Mouse (Mus musculus) lung, adult 2 months (tissue): ENCODE data around the gene Cflar.

Experiments
- CTCF ChIP-seq: fragments of 200-500 bp; IDR thresholded peaks from 2 replicates; pipeline ENCODE4 v1.5.1; 2011; ENCODE audit warnings: mild to moderate bottlenecking, low read length, control low read depth; ENCODE audit not compliant: insufficient read depth
- POLR2A ChIP-seq: fragments of 200-500 bp; IDR thresholded peaks from 2 replicates; pipeline ENCODE4 v1.6.1; 2011; ENCODE audit warnings: low read depth, mild to moderate bottlenecking, control low read depth, low read length, borderline replicate concordance; ENCODE audit errors: extremely low read depth

DNA sequence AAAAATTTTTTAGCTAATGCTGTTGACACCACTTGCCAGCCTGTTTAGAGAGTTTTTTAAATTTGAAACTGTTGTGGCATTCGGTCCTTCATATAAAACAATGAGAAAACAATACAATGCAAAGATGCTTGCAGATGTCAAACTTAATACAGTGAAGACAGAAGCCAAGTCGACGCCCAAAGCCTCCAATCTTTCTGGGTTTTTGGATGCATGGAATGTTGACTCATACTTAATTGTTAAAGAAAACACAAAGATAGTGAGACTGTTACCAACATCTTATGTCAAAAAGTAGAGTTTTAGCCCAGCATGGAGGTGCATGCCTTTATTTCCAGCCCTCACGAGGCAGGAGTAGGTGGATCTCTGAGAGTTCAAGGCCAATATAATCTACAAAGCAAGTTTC is 12.5 kb upstream of the Cflar start:
- TF ChIP-seq CTCF (no peak), POLR2A (no peak)
